Mouse (Mus musculus): ENCODE measurements around the gene Psmb3. TPM values are rescaled to one million over a fixed set of nuclear protein-coding genes. Genes with fewer than 3 reads are reported as not detected.
A peak's percentile ranks its signal among the peaks of the same experiment; 100 is the strongest.
"Not testable (repeated sequence)": the region's sequence is repeated elsewhere in the genome, so short reads cannot be mapped to it uniquely, and the experiment has no call there.

The Psmb3 gene
- polyA plus RNA-seq, 1 experiment from 2014 or later, result 200 TPM

GRCm38 (mm10) chr11:97718281-97718860 is 15.2 kb downstream of the Psmb3 start:
- peak; percentile 42 for ATAC-seq (ENCODE audit: low read depth)
- H3K4me3 ChIP-seq (ENCODE audit: low read depth, low read length), result no peak overlapping the region
- 47% methylated on average over 15 of the region's 15 CpGs for WGBS (ENCODE audit: insufficient replicate concordance)
- no peak overlapping the region for H3K4me2 ChIP-seq (ENCODE audit: low read depth, low read length)
- no peaks in the 10 kb centered on the region; the same call in 1 of the 2 replicates for H3K4me1 ChIP-seq (ENCODE audit: control insufficient read depth, low read depth, low read length)
- peak overlapping the region; percentile 62 for H3K27ac ChIP-seq (ENCODE audit: low read length)
- no peak overlapping the region for H3K9ac ChIP-seq (ENCODE audit: low read depth, low read length)
- no peaks in the 10 kb centered on the region for H3K27me3 ChIP-seq (ENCODE audit: control insufficient read depth, insufficient read depth, low read depth, low read length)
- H3K36me3 ChIP-seq (ENCODE audit: control insufficient read depth, insufficient read depth), result peaks cover 23% of the 10 kb centered on the region
- H3K9me3 ChIP-seq (replicated peaks; ENCODE audit: control insufficient read depth, low read length), result no peaks in the 10 kb centered on the region

- no peaks in the 10 kb centered on the region for H3K9me3 ChIP-seq (replicated peaks; ENCODE audit: control insufficient read depth, low read length)
- no peaks in the 10 kb centered on the region; the same call in 1 of the 2 replicates for H3K4me1 ChIP-seq (ENCODE audit: control insufficient read depth, low read depth, low read length)
- peak overlapping the region; percentile 62; the same call in 1 of the 2 replicates for H3K27ac ChIP-seq (ENCODE audit: low read length)
- 65% methylated on average over 4 of the region's 4 CpGs for WGBS (ENCODE audit: insufficient replicate concordance)
- no peak overlapping the region for H3K4me3 ChIP-seq (ENCODE audit: low read depth, low read length)
- no peak overlapping the region for H3K9ac ChIP-seq (ENCODE audit: low read depth, low read length)
- H3K36me3 ChIP-seq (ENCODE audit: control insufficient read depth, insufficient read depth), result peaks cover 23% of the 10 kb centered on the region
- no peaks in the 10 kb centered on the region for H3K27me3 ChIP-seq (ENCODE audit: control insufficient read depth, insufficient read depth, low read depth, low read length)
- ATAC-seq (ENCODE audit: low read depth), result no peak
- H3K4me2 ChIP-seq (ENCODE audit: low read depth, low read length), result no peak overlapping the region
Observed at GRCm38 (mm10) chr11:97719041-97719440, 15.8 kb downstream of the Psmb3 start.

GRCm38 (mm10) chr11:97721338-97721737 is 18.1 kb downstream of the Psmb3 start:
- H3K27me3 ChIP-seq (ENCODE audit: control insufficient read depth, insufficient read depth, low read depth, low read length), result no peaks in the 10 kb centered on the region
- no peak overlapping the region for H3K27ac ChIP-seq (ENCODE audit: low read length)
- no peak overlapping the region for H3K4me3 ChIP-seq (ENCODE audit: low read depth, low read length)
- H3K9me3 ChIP-seq (replicated peaks; ENCODE audit: control insufficient read depth, low read length), result no peaks in the 10 kb centered on the region
- H3K4me2 ChIP-seq (ENCODE audit: low read depth, low read length), result no peak overlapping the region
- peaks cover 28% of the 10 kb centered on the region for H3K36me3 ChIP-seq (ENCODE audit: control insufficient read depth, insufficient read depth)
- no peak overlapping the region for H3K9ac ChIP-seq (ENCODE audit: low read depth, low read length)
- WGBS (ENCODE audit: insufficient replicate concordance), result 71% methylated on average over 4 of the region's 4 CpGs
- H3K4me1 ChIP-seq (ENCODE audit: control insufficient read depth, low read depth, low read length), result no peaks in the 10 kb centered on the region; the same call in 1 of the 2 replicates
- no peak for ATAC-seq (ENCODE audit: low read depth)

- Histone ChIP-seq H3K4me1 (ENCODE audit: control insufficient read depth, low read depth, low read length) (no peaks in the 10 kb centered on the region; the same call in 1 of the 2 replicates), H3K9me3 (replicated peaks; ENCODE audit: control insufficient read depth, low read length) (no peaks in the 10 kb centered on the region), H3K36me3 (ENCODE audit: control insufficient read depth, insufficient read depth) (peaks cover 28% of the 10 kb centered on the region), H3K4me3 (ENCODE audit: low read depth, low read length) (no peak overlapping the region), H3K27me3 (ENCODE audit: control insufficient read depth, insufficient read depth, low read depth, low read length) (no peaks in the 10 kb centered on the region), H3K9ac (ENCODE audit: low read depth, low read length) (no peak overlapping the region), H3K4me2 (ENCODE audit: low read depth, low read length) (no peak overlapping the region), H3K27ac (ENCODE audit: low read length) (no peak overlapping the region)
- ATAC-seq (ENCODE audit: low read depth), result peak; percentile 58; the same call in 1 of the 2 replicates
- 49% methylated on average over 7 of the region's 7 CpGs for WGBS (ENCODE audit: insufficient replicate concordance)
Observed at GRCm38 (mm10) chr11:97723709-97724108, 20.5 kb downstream of the Psmb3 start.

GRCm38 (mm10) chr11:97728311-97728710 is 25.1 kb downstream of the Psmb3 start:
- H3K27ac ChIP-seq (ENCODE audit: low read length), result no peak overlapping the region
- no peaks in the 10 kb centered on the region for H3K4me1 ChIP-seq (ENCODE audit: control insufficient read depth, low read depth, low read length)
- no peak overlapping the region for H3K9ac ChIP-seq (ENCODE audit: low read depth, low read length)
- 53% methylated on average over 7 of the region's 7 CpGs for WGBS (ENCODE audit: insufficient replicate concordance)
- no peak overlapping the region for H3K4me3 ChIP-seq (ENCODE audit: low read depth, low read length)
- H3K27me3 ChIP-seq (ENCODE audit: control insufficient read depth, insufficient read depth, low read depth, low read length), result no peaks in the 10 kb centered on the region
- no peaks in the 10 kb centered on the region for H3K9me3 ChIP-seq (replicated peaks; ENCODE audit: control insufficient read depth, low read length)
- H3K36me3 ChIP-seq (ENCODE audit: control insufficient read depth, insufficient read depth), result peaks cover 5% of the 10 kb centered on the region
- no peak for ATAC-seq (ENCODE audit: low read depth)
- H3K4me2 ChIP-seq (ENCODE audit: low read depth, low read length), result no peak overlapping the region

- Histone ChIP-seq H3K27me3 (ENCODE audit: control insufficient read depth, insufficient read depth, low read depth, low read length) (no peaks in the 10 kb centered on the region), H3K4me3 (ENCODE audit: low read depth, low read length) (no peak overlapping the region), H3K9ac (ENCODE audit: low read depth, low read length) (no peak overlapping the region), H3K4me2 (ENCODE audit: low read depth, low read length) (no peak overlapping the region), H3K36me3 (ENCODE audit: control insufficient read depth, insufficient read depth) (peaks cover 5% of the 10 kb centered on the region), H3K4me1 (ENCODE audit: control insufficient read depth, low read depth, low read length) (no peaks in the 10 kb centered on the region; the same call in 1 of the 2 replicates), H3K27ac (ENCODE audit: low read length) (no peak overlapping the region), H3K9me3 (replicated peaks; ENCODE audit: control insufficient read depth, low read length) (no peaks in the 10 kb centered on the region)
- WGBS (ENCODE audit: insufficient replicate concordance), result 62% methylated on average over 7 of the region's 7 CpGs
- no peak for ATAC-seq (ENCODE audit: low read depth)
Observed at GRCm38 (mm10) chr11:97728730-97729129, 25.5 kb downstream of the Psmb3 start.

- Histone ChIP-seq H3K4me2 (ENCODE audit: low read depth, low read length) (no peak overlapping the region), H3K36me3 (ENCODE audit: control insufficient read depth, insufficient read depth) (no peaks in the 10 kb centered on the region; the same call in 1 of the 2 replicates), H3K4me3 (ENCODE audit: low read depth, low read length) (no peak overlapping the region), H3K27me3 (ENCODE audit: control insufficient read depth, insufficient read depth, low read depth, low read length) (no peaks in the 10 kb centered on the region), H3K9ac (ENCODE audit: low read depth, low read length) (no peak overlapping the region), H3K4me1 (ENCODE audit: control insufficient read depth, low read depth, low read length) (no peaks in the 10 kb centered on the region; the same call in 1 of the 2 replicates), H3K27ac (ENCODE audit: low read length) (no peak overlapping the region), H3K9me3 (replicated peaks; ENCODE audit: control insufficient read depth, low read length) (no peaks in the 10 kb centered on the region)
- WGBS (ENCODE audit: insufficient replicate concordance), result 36% methylated on average over 10 of the region's 10 CpGs
- ATAC-seq (ENCODE audit: low read depth), result no peak
Observed at GRCm38 (mm10) chr11:97733689-97734088, 30.5 kb downstream of the Psmb3 start.

- not testable (repeated sequence) for H3K9me3 ChIP-seq (replicated peaks; ENCODE audit: control insufficient read depth, low read length); H3K4me2 ChIP-seq (ENCODE audit: low read depth, low read length); ATAC-seq (ENCODE audit: low read depth); H3K4me3 ChIP-seq (ENCODE audit: low read depth, low read length); H3K27me3 ChIP-seq (ENCODE audit: control insufficient read depth, insufficient read depth, low read depth, low read length); H3K27ac ChIP-seq (ENCODE audit: low read length); H3K9ac ChIP-seq (ENCODE audit: low read depth, low read length); H3K36me3 ChIP-seq (ENCODE audit: control insufficient read depth, insufficient read depth); H3K4me1 ChIP-seq (ENCODE audit: control insufficient read depth, low read depth, low read length)
- WGBS (ENCODE audit: insufficient replicate concordance), result 54% methylated on average over 5 of the region's 5 CpGs
Observed at GRCm38 (mm10) chr11:97734810-97735209, 31.6 kb downstream of the Psmb3 start.

- no peaks in the 10 kb centered on the region for H3K9me3 ChIP-seq (replicated peaks; ENCODE audit: control insufficient read depth, low read length)
- no peak overlapping the region for H3K9ac ChIP-seq (ENCODE audit: low read depth, low read length)
- peaks cover 7% of the 10 kb centered on the region for H3K4me1 ChIP-seq (ENCODE audit: control insufficient read depth, low read depth, low read length)
- H3K4me3 ChIP-seq (ENCODE audit: low read depth, low read length), result no peak overlapping the region
- H3K4me2 ChIP-seq (ENCODE audit: low read depth, low read length), result no peak overlapping the region
- no peak overlapping the region for H3K27ac ChIP-seq (ENCODE audit: low read length)
- no peaks in the 10 kb centered on the region for H3K36me3 ChIP-seq (ENCODE audit: control insufficient read depth, insufficient read depth)
- ATAC-seq (ENCODE audit: low read depth), result no peak
- WGBS (ENCODE audit: insufficient replicate concordance), result 68% methylated on average over 5 of the region's 5 CpGs
- no peaks in the 10 kb centered on the region for H3K27me3 ChIP-seq (ENCODE audit: control insufficient read depth, insufficient read depth, low read depth, low read length)
Observed at GRCm38 (mm10) chr11:97736645-97737044, 33.4 kb downstream of the Psmb3 start.

Measured in liver, embryonic 16.5 days (tissue).